ENCODE assay signal across 12 mouse cellular contexts in genomic region chr4:13469097-13469833, GRCm38 (mm10).
A peak's percentile ranks its signal among the peaks of the same experiment; 100 is the strongest.
DNase-seq lines count a peak whose midpoint lies in the region; ATAC-seq lines count a peak whose summit lies in the region.
"Had no signal": no experiment of that assay in that cellular context is flagged by ENCODE, and none has a peak within 500 bp of the region (broad histone marks: within the 10 kb centered on the region; RNA-seq: fewer than 3 reads in every experiment).

No protein-coding gene starts in this region.

- no peak overlapping the region for H3K9ac ChIP-seq in hindbrain, embryonic 15.5 days
- no peak overlapping the region for H3K9ac ChIP-seq in hindbrain, embryonic 11.5 days (ENCODE audit: low read depth, low read length)

- H3K36me3 ChIP-seq in hindbrain, embryonic 15.5 days = no peaks in the 10 kb centered on the region
- no peaks in the 10 kb centered on the region for H3K36me3 ChIP-seq in hindbrain, embryonic 11.5 days (ENCODE audit: control insufficient read depth, insufficient read depth, low read length)

- H3K4me3 ChIP-seq in hindbrain, embryonic 15.5 days = no peak overlapping the region
- H3K4me3 ChIP-seq in hindbrain, embryonic 11.5 days (ENCODE audit: low read depth, low read length) = no peak overlapping the region

- 39% methylated on average over 8 of the region's 8 CpGs for whole genome bisulfite sequencing in hindbrain, embryonic 15.5 days
- WGBS in hindbrain, embryonic 11.5 days = 56% methylated on average over 8 of the region's 8 CpGs

- DNase-seq in hindbrain, embryonic 11.5 days (ENCODE audit: low spot score) = no peak
- peak; percentile 3 for DNase-seq in urinary bladder, postnatal 25 days (ENCODE audit: low spot score)
- DNase-seq in urinary bladder, adult 18-20 months (ENCODE audit: low spot score in 2 of 2) = no peak
- DNase-seq in hindlimb bud, embryonic 11.5 days (ENCODE audit: extremely low spot score, low read depth, low spot score) = peak; percentile 57
- no peak for DNase-seq in layer of hippocampus, adult 18-20 months (ENCODE audit: low spot score in 2 of 2)
- DNase-seq in adrenal gland, postnatal 36 days = no peak
- DNase-seq: heart, postnatal 14 days; spleen, adult 18-20 months had no signal

- H3K4me1 ChIP-seq in hindbrain, embryonic 15.5 days (replicated peaks) = peaks cover 9% of the 10 kb centered on the region
- H3K4me1 ChIP-seq in hindbrain, embryonic 11.5 days (replicated peaks; ENCODE audit: control insufficient read depth, insufficient read depth, low read length) = no peaks in the 10 kb centered on the region

- ATAC-seq in hindbrain, embryonic 15.5 days (ENCODE audit: low FRiP score, low read depth) = no peak
- no peak for ATAC-seq in hindbrain, embryonic 11.5 days (ENCODE audit: low FRiP score)
- no peak for ATAC-seq in inflammation-experienced regulatory T-cells, adult 6 months
- ATAC-seq: intestine, postnatal 0 days; lung, postnatal 0 days had no signal

- no peaks in the 10 kb centered on the region for H3K27me3 ChIP-seq in hindbrain, embryonic 15.5 days
- H3K27me3 ChIP-seq in hindbrain, embryonic 11.5 days (ENCODE audit: control insufficient read depth, insufficient read depth, low read length) = no peaks in the 10 kb centered on the region

- H3K4me2 ChIP-seq in hindbrain, embryonic 15.5 days = no peak overlapping the region
- no peak overlapping the region for H3K4me2 ChIP-seq in hindbrain, embryonic 11.5 days (replicated peaks; ENCODE audit: low read depth, low read length)

- 0 out of 2 replicates have a peak overlapping the region, but pooled peaks have one; percentile 1 for H3K27ac ChIP-seq in hindbrain, embryonic 15.5 days (replicated peaks)
- no peak overlapping the region for H3K27ac ChIP-seq in hindbrain, embryonic 11.5 days (ENCODE audit: low read depth, low read length)

- no peaks in the 10 kb centered on the region for H3K9me3 ChIP-seq in hindbrain, embryonic 15.5 days
- H3K9me3 ChIP-seq in hindbrain, embryonic 11.5 days (ENCODE audit: control insufficient read depth, low read length) = no peaks in the 10 kb centered on the region

Comparison
In these comparisons a context has a peak if more than half of its experiments do, and no peak if none do; other contexts are left out.
1. DNase-seq: peak in urinary bladder, postnatal 25 days (single experiment) and hindlimb bud, embryonic 11.5 days (single experiment); none in hindbrain, embryonic 11.5 days (single experiment), urinary bladder, adult 18-20 months (0 of 2), layer of hippocampus, adult 18-20 months (0 of 2) and adrenal gland, postnatal 36 days (0 of 2).